Mouse (Mus musculus) CD4-positive helper T cell, adult 2 months (primary cell): ENCODE measurements around the gene 1700025G04Rik.

ENCODE experiments used
- DNase-seq: peaks from one replicate; pipeline ENCODE4 v3.0.0-alpha.2; 2012; ENCODE audit warnings: low read depth, missing footprints, low spot score

1700025G04Rik gene

GRCm38 (mm10) chr1:152076222-152076845 is 13.6 kb downstream of the 1700025G04Rik start:
- DNase-seq = no peak

GRCm38 (mm10) chr1:152075725-152076124 is 14.2 kb downstream of the 1700025G04Rik start:
- DNase-seq = no peak

DNA sequence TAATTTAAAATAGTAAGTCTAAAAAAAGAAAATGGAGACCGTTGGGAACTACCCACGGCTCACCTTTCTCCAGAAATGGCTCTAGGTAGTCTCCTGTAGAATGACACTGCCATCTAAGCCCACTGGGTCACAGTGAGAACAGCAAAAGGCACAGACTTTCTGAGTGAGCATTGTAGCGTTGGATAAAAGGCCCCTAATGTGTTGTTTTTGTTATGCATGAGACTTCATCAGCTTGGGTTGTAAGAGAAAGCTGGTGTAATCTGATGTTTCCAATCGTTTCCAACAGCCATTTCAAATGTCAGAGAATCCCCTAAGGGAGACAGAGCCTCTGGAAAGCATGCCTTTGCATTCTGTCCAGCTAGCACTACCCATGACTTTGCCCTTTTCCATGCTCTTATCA is 19.5 kb downstream of the 1700025G04Rik start:
- DNase-seq = no peak

GRCm38 (mm10) chr1:152069745-152070144 is 20.2 kb downstream of the 1700025G04Rik start:
- no peak for DNase-seq

DNA sequence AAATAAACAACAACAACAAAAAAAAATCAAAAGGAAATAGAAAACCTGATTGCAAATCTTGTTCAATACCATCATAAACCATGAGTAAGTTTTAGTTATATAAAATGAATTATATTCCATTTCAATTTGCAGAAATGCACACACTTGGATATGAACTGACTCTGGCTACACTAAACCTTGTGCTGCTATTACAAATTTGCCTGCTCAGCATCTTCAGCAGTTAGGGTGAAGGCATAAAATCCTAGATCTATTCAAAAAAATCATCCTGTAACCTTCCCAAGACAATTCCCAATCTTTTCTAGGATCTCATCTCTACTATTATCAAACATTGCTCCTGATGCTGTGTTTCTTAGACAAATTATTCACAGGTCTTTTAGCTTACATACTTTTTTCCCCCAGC is 22.0 kb downstream of the 1700025G04Rik start:
- DNase-seq = no peak

- DNase-seq = no peak
Measured at GRCm38 (mm10) chr1:152065527-152065926, 24.4 kb downstream of the 1700025G04Rik start.

GRCm38 (mm10) chr1:152063357-152064145 is 26.4 kb downstream of the 1700025G04Rik start:
- DNase-seq = no peak

DNA sequence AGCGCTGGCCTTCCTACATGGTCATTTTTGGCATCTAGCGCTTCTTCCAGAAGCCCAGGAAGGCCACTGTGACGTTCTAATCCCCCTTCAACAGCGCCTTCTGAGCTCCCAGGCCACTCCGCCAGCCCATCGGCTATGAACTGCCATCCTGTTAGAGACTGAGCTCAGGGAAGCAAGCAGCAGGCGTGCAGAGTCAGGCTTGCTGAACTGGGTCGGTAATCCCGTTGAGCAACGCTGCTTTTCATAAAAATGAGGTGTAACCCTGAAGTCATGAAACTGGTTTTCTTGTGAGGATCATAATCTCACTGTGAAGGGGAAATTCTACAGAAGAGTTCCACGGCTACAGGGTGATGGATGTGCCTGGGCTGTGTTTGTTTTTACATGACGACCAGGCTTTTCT is 28.2 kb downstream of the 1700025G04Rik start:
- no peak for DNase-seq

GRCm38 (mm10) chr1:152060265-152060664 is 29.7 kb downstream of the 1700025G04Rik start:
- DNase-seq = no peak

DNA sequence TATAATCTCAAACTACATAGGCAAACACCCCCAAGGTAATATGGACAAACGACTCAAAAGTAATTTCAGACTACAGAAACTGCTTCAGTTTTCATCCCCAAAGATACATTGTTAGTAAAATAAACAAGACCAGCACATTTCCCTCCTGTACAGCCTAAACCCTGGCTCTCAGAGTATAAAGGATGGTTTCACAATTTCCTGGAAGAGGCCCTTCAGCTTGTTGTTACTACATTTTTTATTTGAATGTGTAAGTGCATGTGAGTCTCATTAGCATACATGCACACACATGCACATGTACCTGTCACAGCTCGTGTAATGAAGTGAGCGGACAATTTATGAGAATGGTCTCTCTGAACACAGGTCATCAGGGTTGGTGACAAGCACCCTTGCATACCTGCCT is 31.1 kb downstream of the 1700025G04Rik start:
- DNase-seq = no peak

DNA sequence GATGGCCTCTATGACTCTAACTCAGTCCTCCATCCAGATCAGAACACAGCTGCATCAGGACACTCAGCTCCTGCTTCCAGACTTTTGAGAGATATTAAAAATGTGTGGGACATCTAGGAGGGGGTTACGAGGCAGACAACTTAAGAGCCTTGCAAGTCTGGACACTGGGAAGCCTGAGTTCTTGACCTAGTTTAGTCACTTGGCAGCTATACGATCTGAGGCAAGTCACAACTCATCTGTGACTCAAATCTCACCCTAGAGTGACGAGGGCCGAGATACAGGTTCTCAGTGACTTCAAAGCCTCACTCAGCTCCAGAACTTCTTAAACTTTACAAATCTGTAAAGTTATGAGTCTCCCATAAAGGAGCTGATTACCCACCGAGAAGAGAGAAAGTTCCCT is 36.8 kb downstream of the 1700025G04Rik start:
- peak; percentile 16 for DNase-seq

DNA sequence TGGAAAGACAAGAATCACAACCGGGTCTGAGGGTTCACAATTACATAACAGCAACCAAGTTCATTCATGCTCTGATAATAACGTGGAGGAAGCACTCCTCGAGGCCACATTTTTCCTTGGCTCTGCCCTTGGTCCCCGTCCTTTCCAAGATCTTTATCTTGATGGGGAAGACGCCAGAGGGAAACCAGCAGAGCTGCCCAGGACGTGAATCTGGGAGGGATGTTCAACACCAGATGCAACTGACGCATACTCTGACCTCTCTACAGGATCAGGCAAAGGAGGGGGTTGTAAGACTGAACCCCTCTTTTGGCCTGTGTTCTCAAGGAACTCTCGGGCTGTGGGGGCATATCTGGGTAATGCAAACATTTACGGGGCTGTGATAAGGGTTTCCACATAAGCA is 38.1 kb downstream of the 1700025G04Rik start:
- no peak for DNase-seq

DNA sequence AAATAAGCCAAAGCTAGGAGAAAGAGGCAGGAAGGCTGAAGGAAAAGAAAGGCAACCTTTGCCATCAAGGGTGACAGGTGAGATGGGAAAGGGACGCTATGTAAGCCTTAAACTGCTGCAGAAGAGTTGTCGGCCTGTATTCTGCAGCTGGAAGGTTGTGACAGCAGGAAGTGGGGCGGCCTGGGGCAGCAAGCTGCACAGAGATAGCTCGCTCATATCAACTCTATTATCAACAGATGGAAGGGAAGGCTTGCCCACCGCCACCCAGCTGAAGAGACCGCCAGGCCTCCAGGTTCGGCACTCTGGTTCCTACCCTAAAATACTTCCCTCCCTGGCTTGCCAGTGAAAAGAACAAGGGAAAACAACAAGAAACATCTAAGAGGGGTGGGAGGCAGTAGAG is 39.9 kb downstream of the 1700025G04Rik start:
- no peak for DNase-seq

DNA sequence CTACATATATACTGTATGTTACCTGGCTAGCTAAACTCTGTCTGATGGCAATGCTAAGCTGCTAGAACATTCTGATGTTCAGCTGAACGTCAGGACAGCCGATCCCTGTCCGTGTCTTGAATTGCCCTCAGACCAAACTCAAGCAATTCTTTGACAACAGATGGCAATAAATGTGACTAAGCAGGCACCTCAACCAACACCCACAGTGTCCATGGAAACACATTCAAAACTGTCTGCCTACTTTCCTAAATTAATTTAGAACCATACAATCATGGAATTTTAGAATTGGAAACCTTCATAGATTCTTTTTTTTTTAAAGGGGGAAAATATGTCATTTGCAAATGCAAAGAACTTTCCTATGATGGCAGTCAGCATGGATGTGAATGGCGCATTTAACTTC is 41.6 kb downstream of the 1700025G04Rik start:
- DNase-seq = no peak

GRCm38 (mm10) chr1:152047416-152047815 is 42.5 kb downstream of the 1700025G04Rik start:
- DNase-seq = no peak

DNA sequence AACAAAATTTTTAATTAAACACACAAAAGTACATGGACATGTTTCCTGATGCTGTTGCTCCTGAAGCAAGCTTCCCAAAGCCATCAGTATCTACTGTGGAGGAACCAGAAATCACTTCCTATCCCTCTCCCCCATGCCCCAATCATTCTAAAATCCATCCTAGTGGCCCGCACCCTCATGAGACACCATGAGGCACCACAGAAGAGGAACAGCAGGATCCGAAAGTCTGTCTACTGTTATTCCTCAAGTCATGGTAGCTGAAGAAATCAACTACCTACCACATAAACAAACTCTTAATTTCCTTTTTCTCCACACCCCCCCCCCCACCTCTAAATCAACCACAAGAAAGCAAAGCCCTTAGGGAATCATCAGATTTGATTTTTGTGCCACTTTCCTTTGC is 46.5 kb downstream of the 1700025G04Rik start:
- no peak for DNase-seq

- DNase-seq = no peak
Measured at GRCm38 (mm10) chr1:152042409-152042808, 47.5 kb downstream of the 1700025G04Rik start.

- no peak for DNase-seq
Measured at GRCm38 (mm10) chr1:152041005-152041404, 48.9 kb downstream of the 1700025G04Rik start.

- no peak for DNase-seq
Measured at GRCm38 (mm10) chr1:152040053-152040452, 49.9 kb downstream of the 1700025G04Rik start.

- no peak for DNase-seq
Measured at GRCm38 (mm10) chr1:152039588-152039987, 50.3 kb downstream of the 1700025G04Rik start.

- peak; percentile 63 for DNase-seq
Measured at GRCm38 (mm10) chr1:152038086-152038485, 51.8 kb downstream of the 1700025G04Rik start.

- no peak for DNase-seq
Measured at GRCm38 (mm10) chr1:152037589-152037988, 52.3 kb downstream of the 1700025G04Rik start.

DNA sequence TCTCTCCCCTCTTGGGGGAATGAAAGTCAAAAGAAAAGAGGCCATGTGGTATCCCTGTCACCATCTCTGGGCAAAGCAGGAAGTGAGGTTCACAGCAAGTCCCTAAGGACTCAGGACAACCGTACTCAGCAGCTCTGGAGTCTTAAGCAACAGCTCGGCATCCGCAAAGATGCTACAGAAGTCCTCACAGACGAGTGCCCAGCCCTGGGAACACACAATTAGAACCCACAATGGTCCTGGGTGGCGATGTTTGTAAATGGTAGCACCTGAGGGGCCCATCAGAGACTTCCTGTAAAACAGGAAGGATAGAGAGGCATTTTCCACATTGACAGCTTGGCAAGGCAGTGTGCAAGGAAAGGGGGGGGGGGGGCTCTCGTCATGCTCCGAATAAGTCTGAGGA is 55.2 kb downstream of the 1700025G04Rik start:
- DNase-seq = no peak
